Mouse (Mus musculus) urinary bladder, postnatal 4 days (tissue): Measurements from ENCODE around the gene Ndufa4l2.
A peak's percentile ranks its signal among the peaks of the same experiment; 100 is the strongest.

ENCODE experiments used
- DNase-seq, 2 experiments: peaks; one replicate each; pipeline ENCODE4 v3.0.0; 2021 to 2022; ENCODE audit warnings: low spot score in 2 of 2

The Ndufa4l2 gene

DNA sequence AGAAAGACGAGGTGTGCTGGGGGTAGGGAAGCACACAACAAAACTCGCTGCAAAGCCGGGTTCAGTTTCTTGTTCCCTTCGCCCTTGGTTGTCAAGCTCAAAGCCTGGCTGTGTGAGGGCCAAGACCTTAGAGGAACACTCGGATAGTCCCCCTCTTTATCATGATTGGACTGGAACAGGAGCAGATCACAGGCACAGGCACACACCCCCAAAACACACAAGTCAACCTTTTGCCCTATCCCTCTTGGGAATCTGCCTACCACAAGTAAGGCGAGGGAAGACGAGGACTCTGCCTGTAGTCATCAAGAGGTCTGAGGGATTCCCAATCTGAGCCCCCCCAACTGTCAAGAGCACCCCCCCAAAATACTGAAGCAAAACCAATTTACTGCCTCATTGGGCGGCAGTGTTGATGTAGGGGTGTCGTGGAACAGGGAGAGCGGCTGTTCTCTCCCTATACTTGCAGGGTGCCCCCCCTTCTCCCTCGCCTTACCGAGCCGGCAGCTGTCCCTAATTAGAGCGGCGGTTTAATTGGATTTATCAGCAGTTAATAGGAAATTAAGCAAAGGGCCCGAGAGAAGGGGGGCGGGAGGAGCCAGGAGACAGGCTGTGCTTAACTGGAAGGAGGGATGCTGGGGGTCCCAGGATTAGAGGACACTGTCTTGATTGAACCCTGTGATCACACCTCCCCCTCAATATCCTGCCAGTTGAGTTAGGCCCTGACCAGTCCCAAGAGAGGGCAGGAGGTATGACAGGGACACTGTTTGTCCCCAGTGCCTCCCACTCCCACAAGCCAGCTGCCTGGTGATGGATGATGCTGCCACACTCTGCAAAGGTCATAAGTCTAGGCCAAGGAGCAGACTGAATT lies 4.7 kb upstream of the Ndufa4l2 start:
- DNase-seq, result no peak

DNA sequence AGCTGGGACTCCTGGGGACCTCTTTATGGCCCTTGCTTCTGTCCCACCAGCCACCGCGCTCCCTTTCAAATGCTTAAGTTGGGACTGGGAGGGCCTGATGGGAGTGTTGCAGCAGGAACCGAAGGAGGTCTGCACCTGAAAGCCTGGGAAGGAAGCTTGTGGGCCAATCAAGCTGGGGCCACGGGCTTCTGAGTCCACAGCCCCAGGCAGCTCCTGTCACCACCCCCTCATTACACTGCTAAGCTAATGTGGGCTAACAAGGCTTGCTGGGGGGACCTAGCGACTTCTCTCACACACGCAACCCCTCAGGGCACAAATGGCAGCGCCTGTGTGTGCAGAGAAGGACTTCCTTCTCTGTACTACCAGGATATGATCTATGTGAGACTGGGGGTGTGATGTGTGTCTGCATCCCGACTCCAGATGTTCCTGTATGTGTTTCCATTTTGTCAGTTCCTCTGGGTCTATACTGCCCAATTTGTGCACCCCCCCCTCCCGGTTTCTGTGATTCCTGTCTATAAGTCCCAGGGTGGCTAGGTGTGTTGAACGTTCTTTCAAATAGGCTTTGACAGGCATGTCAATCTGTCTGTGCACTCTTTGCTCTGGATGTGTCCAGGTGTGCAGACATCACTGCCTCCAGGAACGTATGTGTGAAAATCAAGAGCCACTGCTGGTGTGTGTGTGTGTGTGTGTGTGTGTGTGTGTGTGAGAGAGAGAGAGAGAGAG lies 3.7 kb upstream of the Ndufa4l2 start:
- no peak for DNase-seq

DNA sequence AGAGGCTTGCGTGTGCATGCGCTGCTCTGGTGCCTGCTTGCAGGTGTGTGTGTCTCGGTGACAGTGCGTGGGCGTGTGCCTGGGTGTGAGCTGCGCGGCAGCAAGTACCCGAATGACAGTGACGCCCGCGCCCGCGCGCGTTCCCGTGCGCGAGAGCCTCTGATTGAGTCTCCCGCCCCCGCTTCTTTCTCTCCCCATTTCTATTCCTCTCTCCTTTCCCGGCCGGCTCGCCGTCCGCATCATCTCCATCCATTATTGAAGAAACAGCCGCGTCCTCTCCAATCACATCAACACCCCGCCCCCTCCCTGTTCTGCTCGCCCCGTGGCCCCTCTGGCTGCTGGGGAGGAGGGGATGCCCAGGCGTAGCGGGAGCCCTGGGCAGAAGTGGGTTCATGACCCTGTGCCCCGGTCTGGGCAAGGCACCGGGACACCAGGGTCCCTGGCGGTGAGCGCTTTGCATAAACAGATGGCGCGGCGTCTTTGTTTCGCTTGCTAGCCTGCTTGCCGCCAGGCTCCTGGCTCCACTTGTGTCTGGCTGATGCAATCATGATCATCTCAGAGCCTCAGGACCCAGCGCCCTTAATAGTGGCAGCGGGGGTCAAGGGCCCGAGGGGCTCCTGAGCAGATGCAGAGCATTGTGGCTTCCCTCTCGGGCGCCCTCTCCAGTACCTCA lies 3.0 kb upstream of the Ndufa4l2 start:
- no peak for DNase-seq

DNA sequence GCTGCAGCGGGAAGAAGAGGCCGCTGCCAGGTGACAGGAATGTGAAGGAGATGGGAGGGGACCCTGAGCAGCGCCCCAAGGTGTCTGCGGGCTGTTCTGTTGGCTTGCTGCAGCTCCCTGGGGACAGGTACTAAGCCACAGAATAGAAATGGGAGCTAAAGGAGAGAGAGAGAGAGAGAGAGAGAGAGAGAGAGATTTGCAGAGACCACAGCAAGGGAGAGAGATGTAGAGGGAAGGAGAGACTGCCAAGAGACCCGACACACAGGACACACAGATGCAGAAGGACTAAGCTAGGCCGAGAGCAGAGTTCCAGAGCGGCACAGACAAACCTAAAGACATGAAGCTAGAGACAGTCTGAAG lies 2.5 kb upstream of the Ndufa4l2 start:
- DNase-seq, result no peak

DNA sequence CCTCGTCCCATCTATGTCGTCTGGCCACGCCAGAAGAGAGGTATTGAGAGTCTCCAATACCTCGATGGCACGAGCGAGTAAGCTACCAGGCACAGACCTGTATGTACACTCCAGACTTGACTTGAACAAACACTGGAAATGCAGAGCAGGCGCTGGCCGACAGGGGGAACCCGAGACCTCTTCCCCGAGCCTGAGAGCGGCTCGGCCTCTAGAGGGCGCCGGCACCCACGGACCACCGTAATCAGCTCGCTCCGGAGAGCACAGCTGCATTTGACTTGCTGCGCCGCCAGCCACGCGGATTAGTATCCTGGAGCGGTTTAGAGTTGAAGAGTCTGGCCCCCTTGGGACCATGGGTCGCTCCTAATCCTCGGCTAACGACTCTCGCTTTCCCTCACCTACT lies 2.0 kb upstream of the Ndufa4l2 start:
- DNase-seq, result peak; percentile 85 to 94

DNA sequence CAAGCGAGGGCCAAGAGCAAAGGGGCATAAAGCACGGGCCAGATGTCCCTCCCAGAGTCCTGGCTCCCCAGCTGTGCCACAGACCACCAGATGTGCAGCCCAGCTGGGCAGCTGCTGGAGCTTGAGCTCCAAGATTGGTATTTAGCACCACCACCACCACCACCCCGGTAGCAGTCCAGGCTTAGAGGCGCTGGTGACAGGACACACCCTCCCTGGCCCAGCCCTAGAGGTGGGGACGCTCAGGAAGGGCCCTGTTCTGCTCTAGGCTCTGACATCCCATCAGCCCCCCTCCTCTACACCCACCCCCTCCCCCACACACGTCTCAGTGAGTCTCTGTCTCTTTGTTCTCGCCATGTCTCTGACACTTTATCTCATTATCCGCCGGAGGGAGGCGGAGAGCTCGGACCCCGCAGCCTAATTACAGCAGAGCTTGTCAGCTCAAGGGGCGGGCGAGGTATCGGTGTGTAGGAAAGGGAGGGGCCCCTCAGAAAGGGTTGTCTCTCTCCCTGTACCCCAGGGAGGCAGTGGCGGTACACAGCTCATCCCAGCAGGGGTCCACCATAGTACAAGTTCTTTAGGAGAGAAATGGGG lies 1.2 kb upstream of the Ndufa4l2 start:
- no peak for DNase-seq

DNA sequence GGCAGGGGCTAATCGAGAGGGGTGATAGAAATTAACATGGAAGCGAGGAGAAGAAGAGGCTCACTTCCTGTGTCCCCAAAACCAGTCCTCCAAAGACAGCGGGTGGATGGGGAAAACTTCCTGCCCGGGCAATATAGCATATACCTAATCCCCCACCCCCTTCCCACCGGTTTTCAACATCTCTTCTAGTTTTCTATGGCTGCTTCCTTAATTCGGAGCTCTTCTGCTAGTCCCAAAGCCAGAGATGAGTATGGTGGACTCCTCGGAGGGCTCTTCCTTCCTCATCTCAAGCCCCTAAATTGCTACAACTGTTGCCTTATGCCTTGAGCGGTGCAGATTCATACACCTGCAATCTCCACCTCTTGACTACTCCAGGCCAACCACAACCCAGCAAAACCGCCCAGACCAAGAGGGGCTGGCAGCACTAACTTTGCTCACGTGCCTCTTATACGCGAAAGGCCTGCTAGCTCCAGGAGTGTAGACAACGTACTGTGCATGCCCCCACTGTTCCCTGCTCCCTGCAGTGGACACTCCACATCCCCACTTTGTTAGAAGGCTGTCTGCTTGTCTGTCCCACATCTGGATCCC lies 562 bp upstream of the Ndufa4l2 start:
- no peak for DNase-seq

DNA sequence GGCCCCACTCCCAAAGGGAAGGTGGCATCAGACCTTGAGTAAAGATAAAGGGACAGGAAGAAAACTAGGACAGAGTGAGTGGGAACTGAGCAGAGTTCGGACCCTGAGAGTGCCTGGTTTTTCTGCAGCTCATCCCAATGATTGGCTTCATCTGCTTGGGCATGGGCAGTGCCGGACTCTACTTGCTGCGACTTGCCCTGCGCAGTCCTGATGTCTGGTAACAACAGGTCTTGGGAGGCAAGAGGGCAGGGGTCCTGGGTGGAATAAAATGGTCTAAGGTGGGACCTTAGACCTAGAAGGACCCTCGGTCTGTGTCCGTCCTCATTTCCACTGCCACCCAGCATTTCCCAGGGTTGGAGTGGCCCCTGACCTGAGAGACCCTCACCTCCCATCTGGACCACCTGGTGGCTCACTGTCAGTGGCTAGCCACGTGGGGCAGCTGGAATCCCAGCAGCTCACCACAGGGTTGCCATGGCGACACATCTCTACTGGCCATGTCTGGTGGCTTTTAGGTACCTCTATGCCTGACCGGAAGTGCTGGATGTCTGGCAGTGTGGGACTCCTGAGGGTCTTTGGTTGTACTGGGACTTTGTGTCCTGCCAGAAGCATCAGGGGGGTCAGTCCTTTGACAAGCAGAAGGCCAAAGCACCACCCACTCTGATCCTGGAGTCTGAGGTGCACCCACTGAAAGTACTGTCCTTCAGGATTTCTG lies 660 bp downstream of the Ndufa4l2 start:
- DNase-seq, result no peak

DNA sequence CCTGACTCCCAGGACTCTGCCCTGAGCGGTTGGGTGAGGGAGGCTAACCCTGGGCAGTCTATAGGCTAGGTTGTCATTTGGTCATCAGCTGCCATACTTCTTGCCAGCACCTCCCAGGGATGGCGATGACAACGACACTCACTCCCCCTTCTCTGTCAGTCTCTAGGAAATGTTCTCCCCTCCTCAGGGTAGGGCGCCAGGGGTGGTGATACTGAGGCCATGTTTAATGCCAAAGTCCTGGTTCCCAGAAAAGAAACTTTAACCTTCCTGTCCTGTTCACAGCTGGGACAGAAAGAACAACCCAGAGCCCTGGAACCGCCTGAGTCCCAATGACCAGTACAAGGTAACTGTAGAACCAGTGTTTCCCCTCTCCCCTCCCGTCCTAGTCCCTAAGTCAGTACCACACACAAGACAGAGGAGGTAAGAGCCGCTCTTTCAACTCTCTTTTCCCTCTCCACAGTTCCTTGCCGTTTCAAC lies 1.3 kb downstream of the Ndufa4l2 start:
- no peak for DNase-seq

DNA sequence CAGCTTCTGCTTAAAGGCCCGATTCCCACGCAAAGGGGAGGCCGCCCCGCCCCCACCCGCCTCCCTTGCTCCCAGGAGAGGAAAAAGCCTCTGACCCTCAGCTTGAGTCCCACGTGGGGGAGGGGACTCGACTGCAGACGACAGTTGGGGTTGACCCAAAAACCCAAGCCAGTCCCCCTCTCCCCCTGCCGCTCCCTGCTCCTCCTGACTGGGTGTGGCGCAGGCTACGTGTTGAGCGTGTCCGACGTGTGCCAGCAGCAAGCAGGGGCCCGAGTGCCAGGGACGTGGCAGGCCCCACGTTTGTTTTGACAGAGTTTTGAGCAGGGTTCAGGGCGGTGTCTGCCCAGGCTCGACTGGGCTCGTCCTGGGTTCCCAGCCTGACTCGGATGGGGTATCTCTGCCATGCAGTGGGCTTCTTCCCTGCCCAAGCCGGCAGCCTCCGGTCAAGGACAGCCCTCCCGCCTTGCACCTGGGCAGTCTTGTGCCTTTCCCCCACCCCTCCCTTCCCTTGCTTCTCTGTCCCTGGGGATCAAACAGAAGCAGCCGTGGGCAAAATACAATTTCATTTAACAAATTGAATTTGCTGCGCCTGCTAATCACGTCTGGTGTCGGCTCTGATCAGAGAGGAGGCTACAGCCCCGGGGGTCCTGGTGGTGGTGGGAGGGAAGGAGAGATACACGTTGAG lies 2.0 kb downstream of the Ndufa4l2 start:
- peak in 1 of 2 experiments; percentile 28 for DNase-seq

DNA sequence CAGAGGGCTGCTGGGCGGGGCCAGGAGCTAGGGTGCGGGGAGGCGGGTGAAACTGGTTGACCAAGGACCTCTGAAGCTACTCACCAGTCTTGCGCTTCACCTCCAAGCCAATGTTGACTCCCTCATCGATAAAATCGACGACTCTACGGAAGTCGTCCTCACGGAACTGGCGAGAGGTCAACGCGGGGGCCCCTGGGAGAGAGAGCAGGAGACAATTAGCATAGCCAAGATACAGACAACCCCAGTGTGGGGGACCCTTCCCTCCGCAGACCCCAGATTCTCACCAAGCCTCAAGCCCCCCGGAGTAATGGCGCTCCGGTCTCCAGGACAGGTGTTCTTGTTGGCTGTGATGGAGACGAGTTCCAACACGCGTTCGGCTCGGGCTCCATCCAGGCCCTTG lies 3.2 kb downstream of the Ndufa4l2 start:
- no peak for DNase-seq

DNA sequence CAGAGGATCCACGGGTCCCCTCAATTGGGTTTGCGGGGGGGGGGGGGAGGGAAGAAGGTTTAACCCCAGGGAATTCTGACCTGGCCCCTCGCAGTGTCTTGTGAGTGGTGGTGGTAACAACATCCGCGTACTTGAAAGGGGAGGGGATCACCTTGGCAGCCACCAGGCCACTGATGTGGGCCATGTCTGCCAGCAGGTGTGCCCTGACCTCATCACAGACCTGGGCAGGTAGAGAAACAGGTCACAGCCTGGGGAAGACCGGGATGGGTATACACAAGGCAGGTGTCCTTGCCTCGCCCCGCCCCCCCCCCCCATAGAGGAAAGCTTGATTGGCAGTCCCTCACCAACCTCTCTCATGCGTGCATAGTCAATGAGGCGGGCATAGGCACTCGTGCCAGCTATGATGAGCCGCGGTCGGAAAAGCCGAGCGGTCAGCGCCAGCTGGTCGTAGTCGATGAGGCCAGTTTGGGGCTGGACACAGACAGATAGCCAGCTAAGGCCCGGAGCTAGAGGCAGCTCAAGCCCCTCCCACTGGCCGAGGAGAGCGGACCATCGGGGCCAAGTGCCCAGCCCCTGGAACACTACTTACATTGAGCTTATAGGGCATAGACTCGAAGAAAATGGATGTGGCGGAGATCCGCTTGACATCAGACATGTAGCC lies 4.4 kb downstream of the Ndufa4l2 start:
- no peak for DNase-seq

DNA sequence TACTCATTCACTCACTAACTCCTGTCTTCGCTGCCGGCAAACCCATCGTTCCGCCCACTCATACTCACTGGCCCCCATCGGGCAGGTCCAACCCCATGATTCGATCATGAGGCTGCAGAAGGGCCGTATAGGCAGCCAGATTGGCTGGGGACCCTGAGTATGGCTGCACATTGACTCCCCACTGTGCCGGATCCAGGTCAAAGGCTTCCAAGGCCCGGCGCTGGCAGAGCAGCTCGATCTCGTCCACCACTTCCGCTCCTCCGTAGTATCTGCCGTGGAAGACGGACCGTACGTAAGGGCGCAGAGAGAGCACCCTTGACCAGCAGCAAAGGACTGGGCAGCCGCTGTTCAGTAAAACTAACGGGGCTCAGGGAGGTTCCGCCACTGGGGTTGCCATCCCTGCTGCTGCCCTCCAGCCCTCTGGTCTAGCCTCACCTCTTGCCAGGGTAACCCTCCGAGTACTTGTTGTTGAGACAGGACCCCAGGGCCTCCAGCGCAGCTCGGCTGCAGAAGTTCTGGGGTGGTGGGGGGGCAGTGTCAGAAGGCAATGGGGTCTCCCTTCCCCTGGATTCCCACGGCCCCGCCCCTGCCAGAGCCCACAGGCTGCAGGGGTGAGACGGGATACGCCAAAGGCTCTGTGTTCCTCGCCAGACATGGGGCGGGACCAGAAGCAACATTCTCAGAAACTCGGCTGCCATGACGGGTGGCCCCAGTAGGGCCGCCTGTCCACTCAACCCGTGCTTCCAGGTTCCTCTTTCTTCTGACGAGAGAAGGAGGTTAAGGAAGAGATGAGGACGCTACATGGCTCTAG lies 5.3 kb downstream of the Ndufa4l2 start:
- DNase-seq, result no peak

DNA sequence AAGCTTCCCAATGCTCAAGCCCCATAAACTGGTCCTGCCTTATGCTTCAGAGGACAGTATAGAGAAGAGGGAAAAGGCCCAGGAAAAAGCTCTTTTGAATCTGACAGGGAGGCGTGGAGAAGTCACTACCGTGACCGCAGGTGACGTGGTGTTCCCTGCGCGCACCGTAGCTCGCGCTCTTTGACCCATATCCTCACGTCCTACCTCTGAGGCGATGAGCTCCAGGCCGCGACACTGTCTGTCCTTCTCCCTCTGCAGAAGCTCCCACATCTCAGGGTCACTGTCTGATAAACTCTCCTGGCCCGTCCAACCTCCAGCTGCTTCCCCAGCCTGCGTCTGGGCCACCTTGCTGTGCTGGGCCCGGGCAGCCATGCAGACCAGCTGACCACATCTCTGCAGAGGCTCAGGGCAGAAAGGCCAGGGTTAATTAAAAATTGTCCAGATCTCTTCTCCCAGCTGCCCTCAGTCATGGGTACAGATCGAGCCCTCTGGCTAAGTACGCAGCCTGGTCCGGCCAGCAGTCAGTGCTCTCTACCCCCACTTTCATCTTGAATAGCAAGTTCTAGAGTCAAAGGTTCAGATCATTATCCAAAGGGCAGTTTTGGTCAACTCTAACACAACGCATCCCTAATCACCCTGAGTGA lies 6.1 kb downstream of the Ndufa4l2 start:
- DNase-seq, result no peak

DNA sequence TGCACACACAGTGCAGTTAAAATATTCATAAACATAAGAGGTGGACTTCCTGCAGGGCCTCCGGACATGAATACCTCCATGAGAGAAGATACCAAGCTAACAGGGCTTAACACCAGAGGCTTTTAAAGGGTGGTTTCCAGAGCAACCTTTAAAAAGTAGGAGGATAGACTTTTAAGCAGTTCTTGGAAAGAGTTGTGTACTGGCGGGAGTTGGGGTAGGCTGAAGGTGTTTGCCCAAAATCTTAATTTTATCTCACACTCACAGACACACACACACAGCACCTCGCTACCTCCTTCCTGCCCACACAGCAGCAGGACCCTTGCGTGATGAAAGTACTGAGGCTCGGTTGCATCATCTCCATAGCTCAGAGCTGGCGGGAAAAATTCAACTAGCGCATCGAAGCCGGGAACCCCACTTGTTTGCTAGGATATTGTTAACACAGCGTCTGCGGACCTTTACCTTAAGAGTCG lies 6.9 kb downstream of the Ndufa4l2 start:
- DNase-seq, result no peak

DNA sequence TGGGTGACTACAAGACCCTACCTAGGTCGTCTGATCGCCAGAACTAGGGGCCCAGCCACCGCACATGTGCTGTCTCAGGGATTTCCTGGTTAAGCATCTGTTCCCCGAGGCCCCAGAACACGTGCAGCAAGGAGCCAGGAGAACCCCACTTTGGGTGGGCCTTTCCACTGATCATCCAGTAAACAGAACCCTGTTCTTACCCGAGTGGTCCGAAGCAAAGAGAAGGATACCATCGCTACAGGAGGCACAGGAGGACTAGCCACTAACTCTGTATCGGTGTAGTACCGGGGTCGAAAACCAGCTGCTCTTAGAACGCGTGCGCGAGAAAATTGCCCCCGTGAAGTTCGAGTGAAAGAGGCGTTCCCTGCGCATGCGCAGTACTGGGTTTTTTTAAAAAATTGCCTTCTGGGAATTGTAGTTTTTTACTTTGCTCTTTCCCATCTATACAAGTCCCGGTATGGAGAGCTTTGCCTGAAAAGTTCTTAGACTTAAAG lies 7.4 kb downstream of the Ndufa4l2 start, which contains the start of gene Shmt2:
TSS of gene Shmt2 (minus strand) at position 357 of the 494 bp plus-strand sequence.
- DNase-seq, result peak; percentile 73 to 80

DNA sequence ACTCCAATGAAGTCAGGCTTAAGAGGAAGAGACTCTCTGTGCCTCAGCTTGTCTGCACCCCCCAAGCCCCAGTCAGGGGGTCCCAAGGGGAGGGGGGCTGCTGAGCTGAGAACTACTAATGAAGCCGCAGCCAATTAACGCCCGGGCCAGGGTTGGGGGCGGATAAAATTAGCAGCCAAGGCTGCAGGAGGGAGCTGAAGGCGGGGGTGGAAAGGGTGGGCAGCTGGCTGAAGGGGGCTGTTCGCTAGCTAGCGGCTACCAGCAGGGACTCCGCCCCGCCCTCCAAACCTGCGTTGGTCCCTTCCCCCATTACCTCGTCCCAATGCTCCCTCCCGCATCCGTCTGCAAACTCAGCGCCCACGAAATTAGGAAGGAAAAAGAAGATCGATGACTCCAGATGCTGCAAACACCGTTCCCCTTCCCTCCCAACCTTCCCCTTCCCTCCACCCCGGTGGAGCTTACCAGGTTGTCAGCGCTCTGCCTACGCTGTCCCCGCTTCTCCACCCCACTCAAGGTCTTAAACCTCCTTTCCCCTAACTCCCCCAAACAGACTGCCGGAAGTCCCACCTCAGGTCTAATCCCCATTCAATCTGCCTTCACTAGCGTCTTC lies 10.0 kb downstream of the Ndufa4l2 start:
- no peak for DNase-seq

DNA sequence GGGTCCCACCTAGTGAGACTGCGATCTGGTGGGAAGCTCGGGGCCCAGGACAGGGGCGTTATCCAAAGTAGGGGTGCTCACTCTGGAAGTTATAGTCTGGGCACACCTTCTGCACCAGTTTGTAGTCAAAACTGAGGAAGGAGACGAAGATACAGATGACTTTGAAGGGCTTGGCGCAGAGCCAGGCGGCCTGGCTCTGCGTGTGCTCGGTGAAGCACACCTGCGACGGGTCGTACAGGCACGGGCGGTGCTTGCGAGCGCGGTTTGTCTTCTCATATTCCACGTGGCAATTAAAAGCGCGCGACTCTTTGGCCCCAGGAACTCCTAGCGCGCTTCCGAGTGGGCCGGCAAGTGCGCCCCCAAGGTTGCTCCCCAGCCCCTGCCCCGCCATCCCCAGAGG lies 11.3 kb downstream of the Ndufa4l2 start:
- DNase-seq, result no peak
